Mouse (Mus musculus): ENCODE measurements around the gene Sdhaf3. TPM values are rescaled to one million over a fixed set of nuclear protein-coding genes. Genes with fewer than 3 reads are reported as not detected.
"Not testable (repeated sequence)": the region's sequence is repeated elsewhere in the genome, so short reads cannot be mapped to it uniquely, and the experiment has no call there.

The Sdhaf3 gene
- polyA plus RNA-seq, 1 experiment from 2014 or later: 8.9 TPM

DNA sequence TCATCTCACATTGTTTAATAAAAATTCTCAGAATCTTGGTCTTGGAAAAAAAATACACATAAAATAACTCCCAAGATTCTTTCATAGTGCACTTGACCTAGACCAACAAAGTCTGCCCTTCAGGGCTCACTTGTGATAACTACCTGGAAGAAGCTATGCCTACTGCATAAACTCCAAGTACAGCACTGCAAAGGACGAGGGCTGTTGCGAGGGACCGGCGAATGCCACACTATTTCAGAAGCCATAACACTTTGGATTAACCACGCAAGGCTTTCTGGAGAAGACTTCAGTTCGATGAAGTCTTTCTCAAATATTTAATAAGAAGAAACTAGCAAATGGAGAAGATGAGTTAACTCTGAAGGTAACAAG is 425 bp upstream of the Sdhaf3 start:
- Histone ChIP-seq H3K27me3 (no peaks in the 10 kb centered on the region; the same call in 1 of the 2 replicates), H3K4me2 (peak overlapping the region; percentile 76), H3K4me1 (peaks cover 6% of the 10 kb centered on the region), H3K9me3 (replicated peaks) (no peaks in the 10 kb centered on the region), H3K36me3 (ENCODE audit: poor library complexity, severe bottlenecking) (no peaks in the 10 kb centered on the region), H3K4me3 (peak overlapping the region; percentile 74), H3K27ac (no peak overlapping the region), H3K9ac (no peak overlapping the region)
- ATAC-seq: peak; percentile 52
- 36% methylated on average over 6 of the region's 6 CpGs for WGBS

DNA sequence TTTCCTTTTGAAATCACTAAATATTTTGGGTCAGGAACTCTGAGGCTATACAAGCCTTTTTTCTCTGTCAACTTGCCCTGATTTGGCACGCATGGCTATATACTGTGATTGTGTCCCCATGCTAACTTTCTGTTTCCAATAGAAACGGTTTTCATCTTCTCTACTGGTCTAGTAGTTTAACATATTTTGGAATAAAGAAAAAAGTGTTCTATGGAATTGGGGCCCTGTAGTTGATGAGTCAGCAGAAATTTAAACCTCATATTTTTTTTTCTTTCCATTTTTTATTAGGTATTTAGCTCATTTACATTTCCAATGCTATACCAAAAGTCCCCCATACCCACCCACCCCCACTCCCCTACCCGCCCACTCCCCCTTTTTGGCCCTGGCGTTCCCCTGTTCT is 3.4 kb downstream of the Sdhaf3 start:
- not testable (repeated sequence) for H3K4me2 ChIP-seq; ATAC-seq; H3K27ac ChIP-seq; H3K36me3 ChIP-seq (ENCODE audit: poor library complexity, severe bottlenecking); H3K4me3 ChIP-seq; H3K9me3 ChIP-seq (replicated peaks); H3K4me1 ChIP-seq; H3K9ac ChIP-seq; H3K27me3 ChIP-seq
- 92% methylated on average over 2 of the region's 4 CpGs for WGBS

GRCm38 (mm10) chr6:6997226-6997946 is 41.6 kb downstream of the Sdhaf3 start:
- Histone ChIP-seq H3K4me3 (no peak overlapping the region), H3K27ac (no peak overlapping the region), H3K4me2 (no peak overlapping the region), H3K9ac (no peak overlapping the region), H3K27me3 (no peaks in the 10 kb centered on the region), H3K9me3 (replicated peaks) (no peaks in the 10 kb centered on the region), H3K36me3 (ENCODE audit: poor library complexity, severe bottlenecking) (no peaks in the 10 kb centered on the region), H3K4me1 (no peaks in the 10 kb centered on the region)
- 84% methylated on average over 4 of the region's 4 CpGs for WGBS
- no peak for ATAC-seq

DNA sequence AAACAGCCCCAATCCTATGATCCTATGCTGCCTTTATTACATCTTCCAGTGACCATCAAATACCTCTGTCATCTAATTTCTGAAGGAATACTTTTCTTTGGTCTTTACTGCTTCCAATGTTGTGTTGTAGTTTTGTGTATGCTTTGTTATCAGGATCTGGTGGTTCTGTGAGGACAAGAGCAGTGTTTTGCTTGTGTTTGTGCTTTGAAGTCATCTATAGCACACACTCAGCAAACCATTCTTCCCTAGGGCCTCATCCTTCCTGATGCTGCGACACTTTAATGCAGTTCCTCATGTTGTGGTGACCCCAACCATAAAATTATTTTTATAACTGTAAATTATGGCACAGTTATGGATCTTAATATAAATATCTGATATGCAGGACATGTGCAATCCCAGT is 42.2 kb downstream of the Sdhaf3 start:
- Histone ChIP-seq H3K27me3 (no peaks in the 10 kb centered on the region), H3K27ac (no peak overlapping the region), H3K36me3 (ENCODE audit: poor library complexity, severe bottlenecking) (no peaks in the 10 kb centered on the region), H3K4me2 (no peak overlapping the region), H3K4me1 (no peaks in the 10 kb centered on the region), H3K9ac (no peak overlapping the region), H3K4me3 (no peak overlapping the region), H3K9me3 (replicated peaks) (no peaks in the 10 kb centered on the region)
- ATAC-seq: no peak
- 88% methylated on average over 1 of the region's 1 CpGs for WGBS

DNA sequence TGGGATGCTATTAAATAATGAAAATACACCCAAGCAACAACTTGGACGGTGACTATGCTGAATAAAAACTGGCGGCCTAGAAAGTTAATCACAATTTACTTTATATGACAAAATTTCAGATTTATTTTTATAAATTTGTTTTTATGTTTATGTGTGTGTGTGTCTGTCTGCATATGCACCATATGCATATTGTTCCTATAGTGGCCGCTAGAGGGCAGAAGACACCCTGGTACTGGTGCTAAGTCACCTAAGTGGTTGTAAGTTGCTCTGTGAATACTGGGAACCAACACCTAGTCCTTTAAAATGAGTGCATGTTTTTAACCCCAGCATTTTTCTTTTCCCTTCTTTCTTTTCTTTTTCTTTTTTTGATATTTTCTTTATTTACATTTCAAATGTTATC is 43.2 kb downstream of the Sdhaf3 start:
- no peaks in the 10 kb centered on the region for H3K36me3 ChIP-seq (ENCODE audit: poor library complexity, severe bottlenecking)
- 91% methylated on average over 3 of the region's 3 CpGs for WGBS

DNA sequence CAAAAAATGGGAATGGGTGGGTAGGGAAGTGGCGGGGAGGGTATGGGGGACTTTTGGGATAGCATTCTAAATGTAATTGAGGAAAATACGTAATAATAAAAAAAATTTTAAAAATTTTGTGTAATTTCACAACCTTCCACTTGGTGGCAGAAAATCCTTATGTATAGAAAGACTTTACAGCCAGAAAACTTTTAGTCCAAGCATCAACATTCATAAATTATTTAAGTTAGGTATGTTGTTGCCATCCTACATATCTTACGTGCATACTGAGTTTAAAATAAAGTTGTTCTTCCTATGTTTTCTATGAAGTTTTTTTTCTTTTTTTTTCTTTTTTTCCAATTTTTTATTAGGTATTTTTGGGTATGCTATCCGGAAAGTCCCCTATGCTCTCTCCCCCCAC is 47.3 kb downstream of the Sdhaf3 start:
- H3K4me3 ChIP-seq: no peak overlapping the region
- no peak overlapping the region for H3K27ac ChIP-seq
- no peak overlapping the region for H3K9ac ChIP-seq
- peak; percentile 59; the same call in 1 of the 2 replicates for ATAC-seq
- H3K4me1 ChIP-seq: no peaks in the 10 kb centered on the region
- no peak overlapping the region for H3K4me2 ChIP-seq
- no peaks in the 10 kb centered on the region for H3K27me3 ChIP-seq
- WGBS: 72% methylated on average over 4 of the region's 4 CpGs
- H3K9me3 ChIP-seq (replicated peaks): no peaks in the 10 kb centered on the region
- H3K36me3 ChIP-seq (ENCODE audit: poor library complexity, severe bottlenecking): no peaks in the 10 kb centered on the region

More for the DNA sequence above, 43.2 kb downstream of the Sdhaf3 start:
- Histone ChIP-seq H3K27me3 (no peaks in the 10 kb centered on the region), H3K4me1 (no peaks in the 10 kb centered on the region), H3K4me2 (no peak overlapping the region), H3K9ac (no peak overlapping the region), H3K27ac (no peak overlapping the region), H3K9me3 (replicated peaks) (no peaks in the 10 kb centered on the region), H3K4me3 (no peak overlapping the region)
- no peak for ATAC-seq

- no peaks in the 10 kb centered on the region for H3K4me1 ChIP-seq
- no peak overlapping the region for H3K4me3 ChIP-seq
- no peak overlapping the region for H3K4me2 ChIP-seq
- ATAC-seq: no peak
- H3K9ac ChIP-seq: no peak overlapping the region
- 66% methylated on average over 2 of the region's 2 CpGs for WGBS
- no peaks in the 10 kb centered on the region for H3K36me3 ChIP-seq (ENCODE audit: poor library complexity, severe bottlenecking)
- H3K27me3 ChIP-seq: no peaks in the 10 kb centered on the region
- H3K27ac ChIP-seq: no peak overlapping the region
- H3K9me3 ChIP-seq (replicated peaks): no peaks in the 10 kb centered on the region
Measured at GRCm38 (mm10) chr6:7004005-7004404, 48.2 kb downstream of the Sdhaf3 start.

- Histone ChIP-seq H3K4me3 (no peak overlapping the region), H3K4me2 (no peak overlapping the region), H3K27me3 (no peaks in the 10 kb centered on the region), H3K9me3 (replicated peaks) (no peaks in the 10 kb centered on the region), H3K36me3 (ENCODE audit: poor library complexity, severe bottlenecking) (no peaks in the 10 kb centered on the region), H3K4me1 (no peaks in the 10 kb centered on the region), H3K27ac (no peak overlapping the region), H3K9ac (no peak overlapping the region)
- ATAC-seq: no peak
- 87% methylated on average over 6 of the region's 6 CpGs for WGBS
Measured at GRCm38 (mm10) chr6:7038087-7038486, 82.3 kb downstream of the Sdhaf3 start.

DNA sequence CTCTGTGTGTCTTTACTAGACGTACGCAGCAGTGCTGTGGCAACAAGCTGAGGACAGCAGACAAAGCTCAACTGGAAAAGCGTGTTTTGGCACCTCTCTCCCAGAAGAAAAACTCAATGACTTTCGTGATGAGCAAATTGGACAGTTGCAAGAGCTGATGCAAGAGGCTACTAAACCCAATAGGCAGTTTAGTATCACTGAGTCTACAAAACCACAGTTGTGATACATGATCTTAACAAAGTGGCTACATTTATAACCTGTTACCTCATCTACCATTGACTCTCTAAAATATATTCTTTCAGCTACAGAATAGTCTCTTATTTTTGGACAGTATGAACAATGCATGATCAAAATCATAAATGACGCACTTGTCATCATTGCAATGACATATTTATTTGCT is 83.0 kb downstream of the Sdhaf3 start:
- H3K4me3 ChIP-seq: no peak overlapping the region
- no peak for ATAC-seq
- H3K36me3 ChIP-seq (ENCODE audit: poor library complexity, severe bottlenecking): no peaks in the 10 kb centered on the region
- WGBS: 94% methylated on average over 5 of the region's 5 CpGs
- no peak overlapping the region for H3K4me2 ChIP-seq
- H3K9me3 ChIP-seq (replicated peaks): no peaks in the 10 kb centered on the region
- no peak overlapping the region for H3K9ac ChIP-seq
- H3K27me3 ChIP-seq: no peaks in the 10 kb centered on the region
- no peaks in the 10 kb centered on the region for H3K4me1 ChIP-seq
- no peak overlapping the region for H3K27ac ChIP-seq

DNA sequence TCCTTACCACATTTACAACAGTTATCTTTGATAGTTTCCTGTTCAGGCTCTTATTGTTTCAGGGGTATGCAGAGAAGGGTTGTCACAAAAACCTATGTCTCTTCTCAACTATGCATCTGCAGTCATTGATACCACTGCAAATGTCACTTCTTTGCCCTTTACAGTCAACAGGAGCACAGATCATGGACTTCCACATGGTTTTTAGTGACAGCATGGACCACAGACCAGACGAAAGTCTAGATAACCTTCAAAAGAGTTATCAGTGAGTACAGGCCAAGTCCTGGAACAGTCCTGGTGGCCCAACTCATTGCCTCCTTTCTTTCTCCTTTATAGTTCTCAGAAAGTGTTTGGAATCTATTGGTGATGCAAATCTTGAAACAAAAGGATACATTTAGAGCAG is 86.1 kb downstream of the Sdhaf3 start:
- no peak overlapping the region for H3K27ac ChIP-seq
- H3K9me3 ChIP-seq (replicated peaks): no peaks in the 10 kb centered on the region
- WGBS: 90% methylated on average over 1 of the region's 1 CpGs
- H3K9ac ChIP-seq: no peak overlapping the region
- no peaks in the 10 kb centered on the region for H3K36me3 ChIP-seq (ENCODE audit: poor library complexity, severe bottlenecking)
- H3K4me3 ChIP-seq: no peak overlapping the region
- no peaks in the 10 kb centered on the region for H3K4me1 ChIP-seq
- H3K27me3 ChIP-seq: no peaks in the 10 kb centered on the region
- H3K4me2 ChIP-seq: no peak overlapping the region
- ATAC-seq: no peak

DNA sequence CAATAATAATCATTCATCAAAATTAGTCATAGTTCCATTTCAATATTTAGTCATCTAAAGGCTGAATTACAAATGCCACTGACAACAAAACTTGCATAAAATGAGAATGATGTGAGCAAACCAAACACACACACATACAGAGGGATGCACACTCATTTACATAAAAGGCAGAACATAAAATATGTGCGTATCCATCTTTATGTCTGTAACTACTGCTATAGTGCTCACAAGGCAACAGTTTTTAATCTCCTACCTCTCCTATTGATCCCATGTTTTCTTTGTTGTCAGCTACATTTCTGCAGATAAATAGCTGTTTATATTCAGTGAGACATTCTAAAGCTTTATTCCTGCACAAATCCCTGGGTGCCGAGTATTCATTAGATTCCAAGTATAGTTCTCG is 107.0 kb downstream of the Sdhaf3 start:
- ATAC-seq: no peak
- no peak overlapping the region for H3K27ac ChIP-seq
- no peak overlapping the region for H3K4me2 ChIP-seq
- H3K27me3 ChIP-seq: no peaks in the 10 kb centered on the region
- H3K9ac ChIP-seq: no peak overlapping the region
- no peaks in the 10 kb centered on the region for H3K9me3 ChIP-seq (replicated peaks)
- 82% methylated on average over 3 of the region's 3 CpGs for WGBS
- H3K4me3 ChIP-seq: no peak overlapping the region
- no peaks in the 10 kb centered on the region for H3K4me1 ChIP-seq
- H3K36me3 ChIP-seq (ENCODE audit: poor library complexity, severe bottlenecking): no peaks in the 10 kb centered on the region

GRCm38 (mm10) chr6:7068782-7069181 is 113.0 kb downstream of the Sdhaf3 start:
- ATAC-seq: 0 out of 2 replicates have a peak, but pooled peaks have one; percentile 24
- H3K27me3 ChIP-seq: no peaks in the 10 kb centered on the region
- no peaks in the 10 kb centered on the region for H3K36me3 ChIP-seq (ENCODE audit: poor library complexity, severe bottlenecking)
- H3K27ac ChIP-seq: no peak overlapping the region
- H3K4me1 ChIP-seq: peaks cover 6% of the 10 kb centered on the region
- H3K4me2 ChIP-seq: no peak overlapping the region
- no peak overlapping the region for H3K9ac ChIP-seq
- WGBS: 22% methylated on average over 3 of the region's 3 CpGs
- H3K9me3 ChIP-seq (replicated peaks): no peaks in the 10 kb centered on the region
- no peak overlapping the region for H3K4me3 ChIP-seq

- H3K4me3 ChIP-seq: no peak overlapping the region
- peaks cover 6% of the 10 kb centered on the region for H3K4me1 ChIP-seq
- WGBS: 58% methylated on average over 2 of the region's 2 CpGs
- H3K9ac ChIP-seq: no peak overlapping the region
- no peaks in the 10 kb centered on the region for H3K9me3 ChIP-seq (replicated peaks)
- no peak overlapping the region for H3K27ac ChIP-seq
- ATAC-seq: no peak
- no peaks in the 10 kb centered on the region for H3K27me3 ChIP-seq
- no peak overlapping the region for H3K4me2 ChIP-seq
- no peaks in the 10 kb centered on the region for H3K36me3 ChIP-seq (ENCODE audit: poor library complexity, severe bottlenecking)
Measured at GRCm38 (mm10) chr6:7069463-7069862, 113.7 kb downstream of the Sdhaf3 start.

Data from forebrain, embryonic 13.5 days (tissue).